Mouse (Mus musculus) neural tube, embryonic 13.5 days (tissue): ENCODE results near the gene Gtf2a1. TPM values are rescaled to one million over a fixed set of nuclear protein-coding genes. Genes with fewer than 3 reads are reported as not detected.

Experiments used
- ATAC-seq: fragments of 200-750 bp; cut with Nextera tagmentation; 2 replicates; pipeline ENCODE4 v1.8.0; 2017; ENCODE audit warnings: low read depth, mild to moderate bottlenecking, moderate TSS enrichment, moderate library complexity
- H3K27ac ChIP-seq: fragments of 300-500 bp; sonication (generic); replicated peaks from 2 replicates; pipeline ENCODE4 v1.5.1; 2015; ENCODE audit warnings: moderate library complexity, mild to moderate bottlenecking, inconsistent platforms
- H3K27me3 ChIP-seq: fragments of 300-500 bp; sonication (generic); 2 replicates; pipeline ENCODE4 v1.6.1; 2015; ENCODE audit warnings: mild to moderate bottlenecking, inconsistent platforms
- H3K36me3 ChIP-seq: fragments of 300-500 bp; sonication (generic); 2 replicates; pipeline ENCODE4 v1.6.1; 2015; ENCODE audit warnings: mild to moderate bottlenecking, inconsistent platforms
- H3K4me1 ChIP-seq: fragments of 300-500 bp; sonication (generic); replicated peaks from 2 replicates; pipeline ENCODE4 v1.6.1; 2015; ENCODE audit warnings: inconsistent platforms
- H3K4me2 ChIP-seq: fragments of 300-500 bp; sonication (generic); 2 replicates; pipeline ENCODE4 v1.6.1; 2015; ENCODE audit warnings: inconsistent platforms, mild to moderate bottlenecking, moderate library complexity
- H3K4me3 ChIP-seq: fragments of 300-500 bp; sonication (generic); 2 replicates; pipeline ENCODE4 v1.5.1; 2015; ENCODE audit warnings: mild to moderate bottlenecking, inconsistent platforms
- H3K9ac ChIP-seq: fragments of 300-500 bp; sonication (generic); 2 replicates; pipeline ENCODE4 v1.6.1; 2015; ENCODE audit warnings: moderate library complexity, mild to moderate bottlenecking, inconsistent platforms
- H3K9me3 ChIP-seq: fragments of 300-500 bp; sonication (generic); 2 replicates; pipeline ENCODE4 v1.6.1; 2016; ENCODE audit warnings: inconsistent platforms
- WGBS: fragments of 180-500 bp; shearing (Covaris S2); methylation state at CpG from one replicate; pipeline ENCODE4 v1.1.7; 2015; 5-methylcytosine and 5-hydroxymethylcytosine counted together
- polyA plus RNA-seq: library from polyadenylated mRNA; unstranded; fragments of >200 nt; fragmentation: Nextera tagmentation; extraction: Ambion mirVana; gene quantifications from 2 replicates; pipeline ENCODE4 v1.2.1, GENCODE M21; 2015

The Gtf2a1 gene
- 72.4 and 75.4 TPM in 2 replicates for polyA plus RNA-seq

- Histone ChIP-seq H3K4me2 (peak within 1 kb of the TSS; percentile 64), H3K4me1 (peaks cover 23% of the 10 kb centered on the region), H3K9ac (peak within 1 kb of the TSS; percentile 100), H3K27ac (peak within 1 kb of the TSS; percentile 100), H3K27me3 (no peaks in the 10 kb centered on the region), H3K4me3 (peak within 1 kb of the TSS; percentile 89), H3K36me3 (peaks cover 8% of the 10 kb centered on the region), H3K9me3 (no peaks in the 10 kb centered on the region)
- ATAC-seq = peak; percentile 84
- WGBS = under 1% methylated on average over 58 of the region's 99 CpGs
Measured at GRCm38 (mm10) chr12:91589847-91590690, at the start of gene Gtf2a1. TSS of gene Gtf2a1 (minus strand) at chr12:91590487.

- H3K4me1 ChIP-seq = peaks cover 23% of the 10 kb centered on the region
- no peak for ATAC-seq
- no peak overlapping the region for H3K27ac ChIP-seq
- H3K4me2 ChIP-seq = no peak overlapping the region
- no peaks in the 10 kb centered on the region for H3K9me3 ChIP-seq
- H3K36me3 ChIP-seq = no peaks in the 10 kb centered on the region
- no peak overlapping the region for H3K9ac ChIP-seq
- no peak overlapping the region for H3K4me3 ChIP-seq
- 83% methylated on average over 3 of the region's 3 CpGs for WGBS
- H3K27me3 ChIP-seq = no peaks in the 10 kb centered on the region
Measured at GRCm38 (mm10) chr12:91638351-91638750, 48.1 kb upstream of the Gtf2a1 start.

GRCm38 (mm10) chr12:91637136-91637909 is 47.0 kb upstream of the Gtf2a1 start:
- Histone ChIP-seq H3K4me1 (peaks cover 14% of the 10 kb centered on the region), H3K4me3 (no peak overlapping the region), H3K9ac (no peak overlapping the region), H3K27ac (no peak overlapping the region), H3K36me3 (no peaks in the 10 kb centered on the region), H3K4me2 (no peak overlapping the region), H3K27me3 (no peaks in the 10 kb centered on the region), H3K9me3 (0 out of 2 replicates have a peak, but pooled peaks cover 3% of the 10 kb centered on the region)
- no peak for ATAC-seq
- WGBS = 48% methylated on average over 12 of the region's 12 CpGs

GRCm38 (mm10) chr12:91626482-91626881 is 36.2 kb upstream of the Gtf2a1 start:
- Histone ChIP-seq H3K36me3 (no peaks in the 10 kb centered on the region), H3K4me3 (no peak overlapping the region), H3K27ac (no peak overlapping the region), H3K4me1 (no peaks in the 10 kb centered on the region), H3K9me3 (no peaks in the 10 kb centered on the region), H3K9ac (no peak overlapping the region), H3K27me3 (no peaks in the 10 kb centered on the region), H3K4me2 (no peak overlapping the region)
- WGBS = 90% methylated on average over 5 of the region's 5 CpGs
- no peak for ATAC-seq

- Histone ChIP-seq H3K4me3 (no peak overlapping the region), H3K9ac (no peak overlapping the region), H3K27me3 (no peaks in the 10 kb centered on the region), H3K27ac (no peak overlapping the region), H3K36me3 (no peaks in the 10 kb centered on the region), H3K4me2 (no peak overlapping the region), H3K9me3 (no peaks in the 10 kb centered on the region), H3K4me1 (no peaks in the 10 kb centered on the region)
- no peak for ATAC-seq
- 76% methylated on average over 1 of the region's 1 CpGs for WGBS
Measured at GRCm38 (mm10) chr12:91625013-91625412, 34.7 kb upstream of the Gtf2a1 start.

GRCm38 (mm10) chr12:91609425-91609824 is 19.1 kb upstream of the Gtf2a1 start:
- Histone ChIP-seq H3K36me3 (no peaks in the 10 kb centered on the region), H3K27me3 (no peaks in the 10 kb centered on the region), H3K9ac (no peak overlapping the region), H3K27ac (no peak overlapping the region), H3K4me2 (no peak overlapping the region), H3K4me3 (no peak overlapping the region), H3K4me1 (no peaks in the 10 kb centered on the region), H3K9me3 (no peaks in the 10 kb centered on the region)
- ATAC-seq = no peak
- 77% methylated on average over 5 of the region's 5 CpGs for WGBS

- Histone ChIP-seq H3K27ac (no peak overlapping the region), H3K4me3 (no peak overlapping the region), H3K4me1 (no peaks in the 10 kb centered on the region), H3K27me3 (no peaks in the 10 kb centered on the region), H3K9ac (no peak overlapping the region), H3K4me2 (no peak overlapping the region), H3K9me3 (no peaks in the 10 kb centered on the region), H3K36me3 (no peaks in the 10 kb centered on the region)
- 12% methylated on average over 7 of the region's 7 CpGs for WGBS
- no peak for ATAC-seq
Measured at GRCm38 (mm10) chr12:91607678-91608077, 17.4 kb upstream of the Gtf2a1 start.

- Histone ChIP-seq H3K9me3 (no peaks in the 10 kb centered on the region), H3K27ac (no peak overlapping the region), H3K4me1 (no peaks in the 10 kb centered on the region), H3K4me2 (no peak overlapping the region), H3K27me3 (no peaks in the 10 kb centered on the region), H3K36me3 (no peaks in the 10 kb centered on the region), H3K9ac (no peak overlapping the region), H3K4me3 (no peak overlapping the region)
- 91% methylated on average over 13 of the region's 13 CpGs for WGBS
- no peak for ATAC-seq
Measured at GRCm38 (mm10) chr12:91606651-91607050, 16.4 kb upstream of the Gtf2a1 start.

GRCm38 (mm10) chr12:91604600-91604999 is 14.3 kb upstream of the Gtf2a1 start:
- H3K4me1 ChIP-seq = no peaks in the 10 kb centered on the region

GRCm38 (mm10) chr12:91592128-91592527 is 1.8 kb upstream of the Gtf2a1 start:
- H3K9me3 ChIP-seq = no peaks in the 10 kb centered on the region
- H3K4me3 ChIP-seq = no peak overlapping the region
- WGBS = 97% methylated on average over 3 of the region's 3 CpGs
- H3K27me3 ChIP-seq = no peaks in the 10 kb centered on the region
- H3K9ac ChIP-seq = no peak overlapping the region
- H3K36me3 ChIP-seq = no peaks in the 10 kb centered on the region
- no peak for ATAC-seq
- no peak overlapping the region for H3K27ac ChIP-seq
- H3K4me1 ChIP-seq = peaks cover 13% of the 10 kb centered on the region
- no peak overlapping the region for H3K4me2 ChIP-seq

More at GRCm38 (mm10) chr12:91604600-91604999, 14.3 kb upstream of the Gtf2a1 start:
- no peaks in the 10 kb centered on the region for H3K9me3 ChIP-seq
- no peak overlapping the region for H3K4me3 ChIP-seq
- no peak overlapping the region for H3K27ac ChIP-seq
- WGBS = 69% methylated on average over 6 of the region's 6 CpGs
- ATAC-seq = no peak
- H3K9ac ChIP-seq = no peak overlapping the region
- H3K4me2 ChIP-seq = no peak overlapping the region
- H3K27me3 ChIP-seq = no peaks in the 10 kb centered on the region
- no peaks in the 10 kb centered on the region for H3K36me3 ChIP-seq

- 93% methylated on average over 1 of the region's 1 CpGs for WGBS
Measured at GRCm38 (mm10) chr12:91591191-91591590, 904 bp upstream of the Gtf2a1 start.

GRCm38 (mm10) chr12:91590716-91591115 is 429 bp upstream of the Gtf2a1 start:
- Histone ChIP-seq H3K9me3 (no peaks in the 10 kb centered on the region), H3K4me1 (peaks cover 20% of the 10 kb centered on the region), H3K4me2 (peak overlapping the region; percentile 64), H3K36me3 (peaks cover 3% of the 10 kb centered on the region), H3K27ac (peak overlapping the region; percentile 100), H3K27me3 (no peaks in the 10 kb centered on the region), H3K9ac (peak overlapping the region; percentile 81), H3K4me3 (peak overlapping the region; percentile 89)
- ATAC-seq = no peak
- WGBS = 33% methylated on average over 6 of the region's 6 CpGs

More at GRCm38 (mm10) chr12:91591191-91591590, 904 bp upstream of the Gtf2a1 start:
- peak overlapping the region; percentile 100; the same call in 1 of the 2 replicates for H3K27ac ChIP-seq
- no peaks in the 10 kb centered on the region for H3K27me3 ChIP-seq
- peak overlapping the region; percentile 64 for H3K4me2 ChIP-seq
- peak overlapping the region; percentile 89 for H3K4me3 ChIP-seq
- peaks cover 20% of the 10 kb centered on the region for H3K4me1 ChIP-seq
- H3K36me3 ChIP-seq = no peaks in the 10 kb centered on the region
- H3K9ac ChIP-seq = peak overlapping the region; percentile 81
- ATAC-seq = no peak
- no peaks in the 10 kb centered on the region for H3K9me3 ChIP-seq
